Mouse (Mus musculus): Measurements from ENCODE around the gene Adam17.

DNA sequence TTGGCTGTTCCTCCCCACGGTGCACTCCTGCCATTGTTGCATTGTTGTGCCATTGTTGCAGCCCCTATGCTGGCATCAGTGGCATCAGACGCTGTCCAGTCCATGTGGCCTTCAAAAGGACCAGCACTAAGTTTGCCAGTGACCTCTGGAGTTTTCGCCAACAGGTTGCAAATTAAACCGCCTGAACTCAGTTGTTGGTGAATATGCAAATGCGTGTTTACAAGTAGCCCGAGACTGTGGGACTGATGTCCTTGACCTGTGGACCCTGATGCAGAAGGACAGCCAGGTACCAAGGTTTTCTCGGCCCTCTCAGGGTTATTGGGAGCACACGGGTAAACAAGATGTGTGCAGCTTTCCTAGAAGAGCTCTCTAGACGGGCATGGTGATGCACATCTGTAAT is 52.3 kb downstream of the Adam17 start:
- TF ChIP-seq CTCF (IDR thresholded peaks at IDR 0.05; ENCODE audit: low read depth) (no peak), EP300 (IDR thresholded peaks at IDR 0.05; ENCODE audit: low read depth) (no peak)
